Mouse (Mus musculus) right cerebral cortex, postnatal 14 days (tissue): ENCODE data around the gene Tlr8.

Source experiments
- DNase-seq: peaks from one replicate; pipeline ENCODE4 v3.0.0; 2022

Gene Tlr8

GRCm38 (mm10) chrX:167201365-167201764 lies 62.8 kb downstream of the Tlr8 start:
- DNase-seq: no peak

DNA sequence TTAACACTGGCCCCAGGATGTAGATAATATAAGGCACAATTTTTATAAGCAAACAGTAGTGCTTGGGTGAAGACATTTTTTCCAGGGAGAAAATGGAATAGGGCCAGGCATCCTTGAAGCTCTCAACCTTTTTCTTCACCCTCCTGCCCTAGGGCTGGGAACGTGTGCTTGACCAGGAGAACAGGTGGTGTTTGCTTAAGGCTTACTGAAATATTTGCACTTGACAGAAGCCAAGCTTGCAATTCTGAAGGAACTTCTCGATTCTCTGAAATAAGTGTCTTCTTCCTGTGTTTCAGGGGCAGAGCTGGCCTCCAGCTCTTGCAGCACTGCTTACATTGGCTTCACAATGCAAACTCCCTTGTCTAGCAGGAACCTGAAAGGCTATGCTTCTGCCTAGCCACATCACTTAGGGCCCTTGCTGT lies 68.9 kb downstream of the Tlr8 start:
- DNase-seq: no peak
